Mouse (Mus musculus) gonadal fat pad, adult 2 months (tissue): Measurements from ENCODE around the gene Nol11. TPM values are rescaled to one million over a fixed set of nuclear protein-coding genes. Genes with fewer than 3 reads are reported as not detected.

Experiments
- DNase-seq: peaks from one replicate; pipeline ENCODE4 v3.0.0-alpha.2; 2012; ENCODE audit warnings: low read depth
- polyA plus RNA-seq: library from polyadenylated mRNA; depleted of rRNA; stranded (reverse); fragments of >200 nt; gene quantifications from 2 replicates; pipeline ENCODE4 v1.2.3, GENCODE M21; 2012; rRNA removed

Gene Nol11
- 7.6 and 8.5 TPM in 2 replicates for polyA plus RNA-seq

DNA sequence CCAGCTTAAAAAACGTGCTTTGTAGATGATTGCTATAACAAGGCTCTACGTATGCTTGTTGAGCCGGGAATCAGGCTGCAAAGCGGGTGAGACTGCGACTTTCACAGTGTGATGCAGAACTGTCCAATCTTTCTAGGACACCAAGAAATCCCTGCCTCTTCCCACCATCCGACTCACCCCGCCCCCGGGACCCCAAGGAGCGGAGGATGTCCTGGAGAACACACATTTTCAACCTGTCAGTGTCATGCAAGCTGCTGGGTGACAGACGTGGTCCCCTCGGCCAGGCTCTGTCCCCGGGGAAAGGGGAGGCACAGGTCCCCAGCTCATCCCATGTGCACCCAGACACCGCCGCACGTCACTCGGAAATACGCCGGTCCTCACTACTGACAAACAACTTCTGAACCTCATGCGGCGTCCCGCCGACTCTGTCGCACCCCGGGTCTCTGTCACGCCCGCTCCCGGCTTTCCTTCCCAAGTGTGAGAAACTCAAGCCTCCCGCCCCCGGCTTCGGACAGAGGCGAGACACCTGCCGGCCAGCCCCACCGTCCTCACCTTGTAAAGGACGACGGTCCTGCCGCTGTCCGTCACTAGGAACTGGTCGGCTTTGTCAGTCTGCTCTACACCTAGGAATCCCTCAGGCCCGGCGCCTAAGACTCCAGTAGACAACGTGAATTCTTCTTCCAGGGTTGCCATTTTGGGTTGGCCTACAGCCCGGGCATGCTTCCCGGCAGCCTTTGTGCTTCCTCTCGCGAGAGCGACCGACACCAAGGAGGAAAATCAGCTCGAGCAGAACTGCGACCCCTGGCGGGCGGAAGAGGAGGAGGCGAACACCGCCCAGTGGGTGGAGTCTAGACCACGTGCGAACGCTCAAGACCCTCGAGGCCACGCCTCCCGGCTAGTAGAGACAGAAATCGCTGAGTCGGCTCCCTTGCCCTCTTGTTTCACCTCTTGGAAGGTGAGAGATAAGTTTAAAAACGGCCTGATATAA, at the start of gene Nol11:
Nol11 (minus strand) TSS at position 817 of the 988 bp plus-strand sequence.
- peak; percentile 85 for DNase-seq

DNA sequence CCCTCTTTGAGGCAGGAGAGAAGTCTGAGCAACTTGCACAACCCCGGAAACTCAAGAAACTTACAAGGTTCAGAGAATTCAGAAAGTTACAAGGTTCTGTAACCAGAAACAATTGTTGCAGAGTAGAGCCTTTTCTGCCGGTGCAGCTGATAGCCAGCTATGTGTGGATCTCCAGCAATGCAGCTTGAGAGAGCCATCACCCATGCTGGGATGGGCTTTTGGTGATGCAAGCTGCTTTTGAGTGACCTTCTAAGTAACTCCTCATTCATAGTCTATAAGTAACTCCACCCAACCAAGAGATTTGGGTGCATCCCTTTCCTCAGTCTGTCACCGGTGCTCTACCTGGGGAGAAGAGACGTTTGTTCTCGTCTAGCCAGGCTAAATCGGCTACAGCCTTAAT, 49.3 kb upstream of the Nol11 start:
- DNase-seq: no peak

DNA sequence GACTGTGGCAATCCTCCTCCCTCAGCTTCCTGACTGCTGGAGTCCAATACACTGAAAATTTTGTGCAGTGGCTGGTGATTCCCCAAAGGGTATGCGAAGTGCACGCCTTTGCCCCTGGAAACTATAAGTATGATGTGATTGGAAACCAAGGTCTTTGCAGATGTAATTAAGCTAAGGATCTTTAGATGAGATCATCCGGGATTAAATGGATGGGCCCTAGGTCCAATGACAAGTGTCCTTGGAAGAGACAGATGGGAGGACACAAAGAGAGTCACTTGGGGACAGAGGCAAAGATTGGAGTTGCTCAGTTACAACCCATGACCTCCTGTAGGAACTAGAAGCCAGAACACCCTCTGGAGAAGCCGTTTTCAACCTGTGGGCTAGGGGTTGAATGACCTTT, 48.4 kb upstream of the Nol11 start:
- DNase-seq: no peak

DNA sequence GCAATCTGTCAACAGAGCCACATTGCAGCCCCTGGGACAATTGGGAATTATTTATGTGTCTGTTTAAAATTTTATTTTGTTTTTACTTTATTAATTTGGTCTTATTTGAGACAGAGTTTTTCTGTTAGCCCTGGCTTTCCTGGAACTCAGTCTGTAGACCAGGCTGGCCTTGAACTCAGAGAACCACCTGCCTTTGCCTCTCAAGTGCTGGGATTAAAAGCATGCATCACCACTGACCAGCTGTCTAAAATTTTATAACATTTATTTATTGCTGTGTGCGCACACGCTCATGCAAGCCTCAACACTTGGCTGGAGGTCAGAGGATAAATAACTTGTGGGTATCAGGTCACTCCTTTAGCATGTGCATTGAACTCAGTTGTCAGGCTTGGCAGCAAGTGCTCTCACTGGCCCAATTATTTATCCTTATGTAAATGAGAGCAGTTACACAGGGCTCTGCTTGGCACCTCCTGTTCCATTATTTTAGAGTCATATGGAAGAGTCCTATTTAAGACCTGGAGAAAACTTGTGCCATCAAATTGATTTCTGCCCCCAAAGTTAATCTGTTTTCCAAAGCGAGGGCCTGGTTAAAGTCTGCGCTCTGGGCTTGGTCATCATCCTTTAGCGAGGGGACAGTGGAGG, 44.2 kb upstream of the Nol11 start:
- no peak for DNase-seq

DNA sequence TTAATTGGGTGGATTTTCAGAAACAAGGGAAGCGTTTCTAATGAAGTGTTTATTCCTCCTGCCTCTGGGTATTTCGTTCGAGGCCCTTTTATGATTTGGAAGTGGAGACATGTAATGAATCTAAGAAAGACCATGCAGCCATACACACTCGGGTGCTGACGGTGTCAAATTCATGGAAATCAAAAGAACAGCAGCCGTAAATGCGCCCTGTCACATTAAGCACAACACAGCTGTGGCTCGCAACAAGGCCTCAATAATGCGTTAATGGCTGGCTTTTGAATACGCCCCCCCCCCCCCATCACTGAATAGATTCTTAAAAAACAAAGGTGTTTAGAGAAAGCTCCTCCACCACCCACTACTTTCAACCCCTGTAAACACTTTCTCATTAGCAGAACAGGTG, 40.9 kb upstream of the Nol11 start:
- DNase-seq: no peak

DNA sequence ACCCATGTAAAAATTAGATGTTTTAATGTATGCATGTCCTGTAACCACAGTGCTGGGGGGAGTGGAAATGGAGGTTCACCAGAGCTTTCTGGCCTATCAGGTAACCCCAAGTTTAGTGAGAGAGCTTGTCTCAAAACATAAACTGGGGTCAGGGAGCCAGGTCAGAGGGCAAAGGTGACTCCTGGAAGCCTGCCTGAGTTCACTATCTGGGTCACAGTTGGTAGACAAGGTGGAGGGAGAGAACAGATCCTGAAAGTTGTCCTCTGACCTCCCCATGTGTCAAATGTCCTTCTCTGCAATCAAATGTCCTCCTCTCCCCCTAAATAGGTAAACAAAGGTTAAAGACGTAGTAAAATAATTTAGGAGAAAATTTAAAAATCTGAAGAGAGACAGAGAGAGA, 37.2 kb upstream of the Nol11 start:
- DNase-seq: no peak

DNA sequence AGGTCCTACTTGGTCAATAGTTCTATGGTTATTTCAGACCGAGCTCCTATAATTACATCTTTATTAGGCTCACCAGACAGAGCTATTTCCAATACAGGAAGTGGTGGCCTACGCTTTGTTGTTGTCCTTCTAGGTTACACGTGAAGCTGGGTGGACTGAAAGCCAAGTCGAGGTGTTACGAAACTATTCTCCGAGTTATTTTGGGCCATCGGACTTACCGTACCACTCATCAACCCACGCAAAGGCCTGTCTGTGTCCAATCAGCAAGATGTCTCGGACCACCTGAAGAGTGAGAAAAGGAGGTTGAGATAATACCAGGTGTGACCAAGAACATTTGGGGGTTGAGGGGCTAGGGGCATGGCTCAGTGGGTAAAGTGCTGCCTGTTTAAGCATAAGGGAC, 36.8 kb upstream of the Nol11 start:
- DNase-seq: no peak

DNA sequence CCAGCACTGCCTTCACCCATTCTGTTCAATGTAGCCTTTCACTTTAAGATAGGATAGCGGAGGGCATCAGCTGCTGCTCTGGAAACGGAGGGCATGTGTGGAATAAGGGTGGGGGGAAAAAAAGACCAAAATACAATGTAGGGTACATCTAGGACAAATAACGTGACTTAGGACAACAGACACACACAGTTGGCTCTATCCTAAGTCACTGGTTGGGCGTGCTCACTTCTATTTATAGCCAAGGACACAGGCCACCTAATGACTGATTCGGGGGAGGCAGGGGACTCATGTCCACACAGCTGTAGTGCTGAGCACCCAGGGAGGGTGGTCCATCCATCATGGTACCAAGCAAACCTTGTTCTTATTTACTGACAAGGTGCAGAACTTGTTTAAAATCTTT, 36.1 kb upstream of the Nol11 start:
- no peak for DNase-seq

DNA sequence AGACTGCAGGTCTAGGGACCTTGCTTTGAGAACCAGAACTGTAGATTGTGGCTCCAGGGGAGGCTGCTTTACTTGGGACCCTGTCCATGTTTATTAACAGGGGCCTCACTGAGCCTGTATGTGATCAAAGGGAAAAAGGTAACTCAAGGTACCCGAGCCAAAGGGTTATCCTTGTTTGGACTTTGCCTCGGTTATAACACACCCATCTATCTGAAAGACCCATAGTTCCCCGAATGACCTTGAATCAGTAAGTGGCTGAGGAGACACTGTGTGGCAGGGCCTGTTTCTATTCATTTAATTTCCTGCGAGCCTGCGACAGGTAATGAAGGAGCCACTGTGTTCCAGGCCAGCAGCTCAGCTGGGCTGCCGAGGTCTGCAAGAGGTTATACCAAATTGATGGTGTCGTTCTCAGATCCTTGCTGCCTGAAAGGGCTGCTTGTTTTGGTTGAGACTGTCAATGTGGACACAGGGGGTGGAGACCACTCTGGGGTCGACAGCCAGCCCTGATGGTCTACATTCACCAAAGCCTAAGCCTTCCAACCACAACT, 34.6 kb upstream of the Nol11 start:
- DNase-seq: no peak

DNA sequence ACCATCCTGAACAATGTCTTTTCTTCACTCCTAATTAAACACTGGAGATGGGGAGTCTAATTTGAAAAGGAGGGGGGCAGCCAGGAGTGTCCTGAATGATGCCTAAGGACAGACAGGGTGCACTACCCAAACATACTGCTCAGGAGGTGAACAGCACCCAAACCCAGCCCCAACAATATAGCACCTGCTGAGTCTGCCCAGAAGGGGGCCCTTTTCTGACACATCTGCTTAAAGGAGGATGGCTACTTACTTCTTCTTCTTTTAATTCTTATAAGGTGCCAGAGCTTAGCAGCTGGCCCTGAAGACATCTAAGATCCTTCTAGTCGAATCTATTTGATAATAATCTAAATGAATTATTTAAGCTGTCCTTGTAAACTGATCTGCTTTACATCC, 34.0 kb upstream of the Nol11 start:
- no peak for DNase-seq

DNA sequence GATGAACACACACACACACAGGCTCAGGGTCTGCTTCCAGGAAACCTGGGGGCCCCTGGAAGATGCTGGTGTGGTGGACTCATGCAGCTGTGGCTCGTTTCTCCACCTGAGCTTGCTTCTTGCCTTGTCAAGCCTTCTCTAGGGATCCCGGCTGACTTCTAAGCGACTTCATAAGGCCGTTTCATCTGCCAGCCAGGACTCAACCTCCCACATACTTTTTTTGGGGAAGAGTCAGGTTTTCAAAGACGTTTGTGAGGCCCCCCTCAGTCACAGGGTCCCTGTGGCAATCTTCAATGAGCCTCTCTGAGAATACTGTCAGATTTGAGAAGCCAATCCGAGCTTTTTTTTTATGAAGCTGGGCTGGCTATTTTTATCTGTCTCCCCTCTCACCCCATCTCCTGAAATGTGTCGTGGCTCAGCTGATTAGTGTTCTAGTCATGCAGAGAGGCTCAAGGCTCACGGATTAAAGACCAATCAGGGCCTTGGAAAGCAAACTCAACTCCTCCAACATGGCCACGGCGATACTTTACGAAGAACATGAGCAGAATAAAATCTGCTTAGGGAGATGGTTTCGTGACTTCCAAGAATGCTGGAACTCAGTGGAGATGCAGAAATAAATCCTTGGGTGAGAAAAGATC, 33.5 kb upstream of the Nol11 start:
- no peak for DNase-seq

DNA sequence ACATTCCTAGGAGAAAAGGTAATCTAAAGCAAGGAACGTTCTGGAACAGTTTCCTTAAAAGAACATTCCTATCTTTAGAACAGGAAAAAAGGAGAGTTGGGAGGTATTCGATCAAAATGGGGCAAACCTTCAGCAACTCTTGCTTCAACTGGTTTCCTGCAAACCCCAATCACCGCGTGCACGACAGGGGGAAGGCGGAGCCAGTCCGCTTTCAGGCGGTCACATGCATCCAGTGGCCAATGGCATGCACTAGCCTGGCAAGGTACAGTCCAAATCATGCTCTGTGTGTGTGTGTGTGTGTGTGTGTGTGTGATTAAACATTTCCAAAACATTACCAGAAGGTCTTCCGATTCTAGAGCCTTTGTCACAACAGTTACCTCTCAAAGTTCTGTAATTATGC, 25.9 kb upstream of the Nol11 start:
- DNase-seq: no peak

DNA sequence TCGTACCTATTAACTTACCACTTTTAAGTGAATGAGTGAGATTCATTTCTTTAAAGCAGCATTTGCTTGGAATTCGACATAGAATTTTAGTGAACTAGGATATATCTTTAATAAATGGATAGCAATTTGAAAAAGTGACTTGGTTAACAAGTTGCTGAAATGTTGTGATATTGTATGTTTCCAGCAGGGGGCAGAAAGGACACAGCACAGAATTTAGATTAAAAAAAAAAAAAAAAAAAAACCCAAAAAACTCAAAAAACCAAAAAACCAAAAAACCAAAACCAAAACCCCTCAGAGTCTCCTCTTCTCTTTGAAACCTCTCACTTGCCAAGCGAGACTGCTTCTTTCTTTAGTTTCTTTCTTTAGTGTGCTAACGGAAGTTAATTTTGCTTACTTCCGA, 24.6 kb upstream of the Nol11 start:
- DNase-seq: no peak

DNA sequence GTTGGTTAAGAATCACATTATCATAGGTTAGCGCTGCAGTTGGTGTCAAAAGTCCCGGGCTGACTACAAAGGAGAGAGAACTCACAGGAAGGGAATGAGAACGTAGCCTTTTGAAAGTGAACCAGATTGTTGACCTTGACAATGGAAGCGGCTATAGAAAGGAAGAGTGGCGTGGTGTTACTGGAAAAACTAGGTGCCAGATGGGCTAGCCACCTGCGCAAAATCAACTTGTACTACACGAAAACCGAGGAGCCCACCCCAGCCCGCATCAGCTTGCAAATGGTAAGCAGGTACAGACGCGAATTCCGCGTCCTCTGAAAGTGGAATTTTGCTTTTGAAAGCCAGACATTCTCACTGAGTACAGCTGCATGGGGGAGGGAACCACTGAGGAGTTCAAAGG, 20.6 kb upstream of the Nol11 start:
- DNase-seq: no peak

DNA sequence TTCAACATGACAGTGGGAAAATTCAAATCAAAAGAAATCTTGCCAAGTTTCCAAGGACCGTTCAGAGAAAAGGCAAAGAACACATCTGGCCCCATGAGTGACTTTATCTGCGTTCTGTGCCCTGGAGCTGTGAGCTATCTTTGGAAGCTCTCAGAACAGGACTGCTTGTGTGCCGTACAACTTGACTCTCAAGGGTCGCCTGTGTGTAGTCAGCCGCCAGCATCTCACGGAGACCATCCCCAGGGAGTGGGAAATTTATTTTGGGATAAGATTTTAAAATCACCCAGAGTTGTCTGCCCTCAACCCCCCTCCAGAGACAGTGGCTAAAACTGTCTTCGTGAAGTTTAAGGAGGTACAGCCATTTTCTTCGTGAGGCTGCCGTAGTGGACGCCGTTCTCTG, 12.6 kb upstream of the Nol11 start:
- no peak for DNase-seq

DNA sequence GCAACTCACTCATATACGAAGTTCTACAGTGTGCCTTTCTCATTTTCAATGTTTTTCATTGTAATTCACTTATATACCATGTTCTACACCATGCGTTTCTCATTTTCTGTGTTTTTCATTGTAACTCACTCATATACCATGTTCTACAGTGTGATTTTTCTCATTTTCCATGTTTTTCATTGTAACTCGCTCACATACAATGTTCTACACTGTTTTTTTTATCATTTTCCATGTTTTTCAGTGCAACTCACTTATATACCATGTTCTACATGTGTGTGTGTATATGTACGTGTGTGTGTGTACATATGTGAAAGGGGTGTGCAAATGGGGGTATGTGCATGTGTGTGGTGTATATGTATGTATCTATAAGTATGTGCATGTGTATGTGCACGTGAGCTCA, 10.1 kb upstream of the Nol11 start:
- no peak for DNase-seq

DNA sequence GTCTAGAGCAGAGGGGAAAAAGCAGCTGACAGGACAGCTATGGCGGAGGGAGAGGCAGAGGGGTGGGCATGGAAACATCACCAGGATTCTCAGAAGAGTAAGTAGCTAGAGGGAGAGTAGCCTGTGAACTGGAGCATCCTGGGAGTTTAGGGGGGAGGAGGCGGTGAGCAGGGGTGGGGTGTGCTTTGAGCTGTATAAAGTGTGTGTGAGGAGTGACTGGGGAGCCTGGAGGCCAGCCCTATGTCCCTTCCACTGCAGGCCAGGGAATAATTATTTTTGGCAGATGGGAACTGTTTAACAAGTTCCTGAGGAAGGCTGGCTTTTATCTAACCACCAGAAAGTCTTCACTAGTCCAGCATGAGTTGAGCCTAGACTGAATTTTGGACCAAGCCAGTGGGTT, 6.2 kb upstream of the Nol11 start:
- no peak for DNase-seq

DNA sequence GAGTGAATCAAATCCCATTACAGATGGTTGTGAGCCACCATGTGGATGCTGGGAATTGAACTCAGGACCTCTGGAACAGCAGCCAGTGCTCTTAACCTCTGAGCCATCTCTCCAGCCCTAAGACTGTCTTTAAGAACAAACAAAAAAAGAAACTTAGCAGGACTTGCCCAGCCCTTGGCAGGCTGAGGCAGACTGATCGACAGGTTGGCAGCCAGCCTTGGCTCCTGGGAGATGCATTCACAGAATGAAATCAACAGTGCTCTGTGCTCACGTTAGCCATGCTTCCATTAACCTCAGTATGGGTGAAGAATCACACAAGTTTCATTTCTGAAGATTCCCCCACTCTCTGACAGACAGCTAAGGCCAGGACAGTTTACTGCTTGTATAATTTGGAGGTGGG, 1.2 kb upstream of the Nol11 start:
- DNase-seq: no peak

DNA sequence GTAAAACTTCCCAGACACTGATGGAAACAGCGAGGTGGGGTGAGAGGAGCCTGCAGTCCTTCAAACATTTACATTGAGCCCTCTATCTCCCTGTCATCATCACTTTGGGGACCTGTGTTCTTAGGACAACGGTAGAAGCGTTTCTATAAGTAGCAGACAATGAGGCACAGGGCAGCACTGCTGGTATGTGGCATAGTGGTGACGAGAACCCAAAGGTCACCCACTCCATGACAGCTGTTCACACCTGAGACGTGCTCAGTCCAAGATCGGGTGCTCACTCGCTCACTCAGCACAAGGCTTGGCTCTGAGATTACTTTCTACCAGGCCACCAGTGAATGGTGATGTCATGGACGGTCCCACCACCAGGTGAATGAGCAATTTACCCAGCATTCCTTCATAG, 5.4 kb downstream of the Nol11 start:
- DNase-seq: no peak

DNA sequence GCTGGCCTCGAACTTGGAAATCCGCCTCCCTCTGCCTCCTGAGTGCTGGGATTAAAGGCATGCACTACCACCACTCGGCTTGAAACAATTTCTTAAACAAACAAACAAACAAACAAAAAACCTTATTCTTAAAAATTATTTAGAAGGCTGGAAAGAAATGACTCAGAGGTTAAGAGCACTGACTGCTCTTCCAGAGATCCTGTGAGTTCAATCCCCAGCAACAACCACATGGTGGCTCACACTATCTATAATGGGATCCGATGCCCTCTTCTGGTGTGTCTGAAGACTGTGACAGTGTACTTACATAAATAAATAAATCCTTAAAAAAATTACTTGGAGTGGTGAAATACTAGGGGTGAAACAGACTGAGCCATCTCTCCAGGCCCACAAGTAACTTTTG, 28.0 kb downstream of the Nol11 start:
- DNase-seq: no peak

DNA sequence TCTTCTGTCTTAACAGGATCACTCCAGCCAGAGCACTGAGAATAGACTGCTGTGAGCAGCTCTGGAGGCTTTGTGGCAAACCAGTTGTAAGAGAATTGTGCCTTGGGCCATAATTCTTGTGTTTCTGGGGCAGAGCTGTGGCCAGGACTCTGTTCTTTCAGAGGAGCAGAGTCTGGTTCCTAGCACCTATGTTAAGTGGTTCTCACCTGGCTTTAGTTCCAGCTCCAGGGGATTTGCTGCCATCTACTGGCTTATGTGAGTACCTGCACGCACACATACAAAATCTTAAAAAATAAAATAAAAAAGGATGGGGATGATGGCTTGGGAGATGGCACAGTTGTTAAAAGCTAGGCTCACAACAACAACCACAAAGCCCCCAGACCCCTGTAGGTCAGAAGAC, 30.1 kb downstream of the Nol11 start:
- DNase-seq: no peak

DNA sequence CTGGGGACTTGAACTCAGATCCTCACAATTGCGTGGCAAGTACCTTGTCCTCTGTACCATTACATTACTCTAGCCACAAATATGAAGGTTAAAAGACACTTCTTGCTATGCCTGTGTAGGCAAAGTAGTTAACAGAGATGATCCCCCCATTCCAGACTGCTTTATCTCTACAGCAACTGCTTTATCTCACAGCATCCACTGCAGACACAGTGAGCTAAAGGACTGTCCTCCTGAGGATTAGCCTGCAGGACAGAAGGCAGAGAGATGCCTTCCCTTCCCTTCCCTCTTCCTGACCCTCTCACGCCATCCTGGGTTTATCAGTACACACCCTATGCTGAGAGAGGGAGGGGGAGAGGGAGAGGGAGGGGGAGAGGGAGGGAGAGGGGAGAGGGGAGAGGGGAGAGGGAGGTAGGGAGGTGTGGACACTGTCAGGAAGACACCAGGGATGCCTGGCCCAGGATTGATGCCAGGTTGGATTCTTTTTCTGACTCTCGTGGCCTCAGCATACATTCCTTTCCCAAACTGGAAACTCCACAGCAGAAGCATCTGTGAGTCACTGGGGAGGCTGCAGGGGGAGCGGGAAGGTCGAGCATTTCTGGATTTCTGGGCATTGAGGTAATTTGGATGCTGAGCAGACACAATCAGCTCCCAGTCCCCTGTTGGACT, 32.1 kb downstream of the Nol11 start:
- DNase-seq: no peak
